Mouse (Mus musculus) CH12.LX (cell line): ENCODE results near the gene Kif26a. TPM values are rescaled to one million over a fixed set of nuclear protein-coding genes. Genes with fewer than 3 reads are reported as not detected.

ENCODE experiments used
- DNase-seq: peaks from one replicate; pipeline ENCODE4 v3.0.0-alpha.2; 2013; ENCODE audit errors: extremely low read depth
- H3K27ac ChIP-seq: 2 replicates; pipeline ENCODE4 v1.5.1; 2012; ENCODE audit warnings: low read depth, mild to moderate bottlenecking, control low read depth, moderate library complexity; ENCODE audit not compliant: insufficient read depth
- H3K27me3 ChIP-seq: replicated peaks from 2 replicates; pipeline ENCODE3; 2012; ENCODE audit warnings: inconsistent platforms
- H3K36me3 ChIP-seq, 2 experiments: replicated peaks in 1 of 2; 2 replicates each; pipeline versions ENCODE3 to v1.6.1; 2012; ENCODE audit warnings: inconsistent platforms in 1 of 2, low read length in 1 of 2, mild to moderate bottlenecking in 1 of 2, mixed read lengths in 1 of 2, moderate library complexity in 1 of 2; ENCODE audit not compliant: control insufficient read depth in 1 of 2, insufficient read depth in 1 of 2
- H3K4me1 ChIP-seq, 2 experiments: 2 replicates each; pipeline ENCODE4 v1.6.1; 2012; ENCODE audit warnings: inconsistent platforms in 1 of 2, moderate library complexity in 1 of 2; ENCODE audit not compliant: insufficient read depth in 2 of 2, control insufficient read depth in 1 of 2
- H3K4me2 ChIP-seq: 2 replicates; pipeline ENCODE4 v1.6.1; 2012; ENCODE audit warnings: low read depth, mild to moderate bottlenecking, control low read depth; ENCODE audit not compliant: poor library complexity, insufficient read depth, severe bottlenecking
- H3K4me3 ChIP-seq, 3 experiments: fragments of 150-350 bp in 1 of 3; sonication (generic) in 1 of 3; replicated peaks in 1 of 3; 2 replicates each; pipeline versions ENCODE3 to v1.5.1; 2011 to 2012; ENCODE audit warnings: low read depth in 2 of 3, low read length in 2 of 3, mild to moderate bottlenecking in 2 of 3, moderate library complexity in 2 of 3, control low read depth in 1 of 3, improper control_type of control experiment in 1 of 3, inconsistent platforms in 1 of 3, mixed read lengths in 1 of 3; ENCODE audit not compliant: poor library complexity in 1 of 3
- H3K79me2 ChIP-seq: replicated peaks from 2 replicates; pipeline ENCODE4 v1.6.1; 2012; ENCODE audit warnings: mild to moderate bottlenecking, moderate library complexity; ENCODE audit not compliant: control insufficient read depth, poor library complexity, insufficient read depth, severe bottlenecking; ENCODE audit errors: extremely low read depth
- H3K9ac ChIP-seq: 2 replicates; pipeline ENCODE4 v1.6.1; 2012; ENCODE audit warnings: low read depth, mild to moderate bottlenecking, control low read depth, moderate library complexity; ENCODE audit not compliant: insufficient read depth
- H3K9me3 ChIP-seq: replicated peaks from 2 replicates; pipeline ENCODE3; 2012; ENCODE audit warnings: low read length, inconsistent platforms, mixed read lengths
- BHLHE40 ChIP-seq: IDR thresholded peaks from 2 replicates; pipeline ENCODE4 v1.6.1; 2011; ENCODE audit warnings: mild to moderate bottlenecking, low read depth, low read length, improper control_type of control experiment
- CTCF ChIP-seq, 2 experiments: IDR thresholded peaks in 1 of 2; conservative IDR thresholded peaks in 1 of 2; 2 replicates each; pipeline ENCODE4 v1.5.1; 2011 to 2012; ENCODE audit warnings: low read depth in 2 of 2, low read length in 2 of 2, improper control_type of control experiment in 1 of 2, inconsistent platforms in 1 of 2, mild to moderate bottlenecking in 1 of 2, moderate library complexity in 1 of 2
- EP300 ChIP-seq: IDR thresholded peaks from 2 replicates; pipeline ENCODE4 v1.6.1; 2011; ENCODE audit warnings: low read length, improper control_type of control experiment
- KAT2A ChIP-seq: IDR thresholded peaks from 2 replicates; pipeline ENCODE4 v1.6.1; 2012; ENCODE audit warnings: low read length, improper control_type of control experiment, inconsistent platforms; ENCODE audit not compliant: insufficient replicate concordance
- MXI1 ChIP-seq: IDR thresholded peaks from 2 replicates; pipeline ENCODE4 v1.6.1; 2011; ENCODE audit warnings: mild to moderate bottlenecking, low read depth, low read length, improper control_type of control experiment
- POLR2AphosphoS2 ChIP-seq: IDR thresholded peaks from 2 replicates; pipeline ENCODE4 v1.6.1; 2011; ENCODE audit warnings: low read depth, low read length, improper control_type of control experiment
- RAD21 ChIP-seq: IDR thresholded peaks from 2 replicates; pipeline ENCODE4 v1.6.1; 2011; ENCODE audit warnings: low read depth, mild to moderate bottlenecking, low read length, improper control_type of control experiment, moderate library complexity
- SIN3A ChIP-seq: IDR thresholded peaks from 2 replicates; pipeline ENCODE4 v1.6.1; 2012; ENCODE audit warnings: low read length, improper control_type of control experiment, inconsistent platforms
- ZNF384 ChIP-seq: IDR thresholded peaks from 2 replicates; pipeline ENCODE4 v1.6.1; 2012; ENCODE audit warnings: low read depth, low read length, improper control_type of control experiment, inconsistent platforms
- dilution Hi-C: fragments of 300-500 bp; cut with MboI; formaldehyde crosslinking; loops from 2 replicates; pipeline ENCODE4 v1.14.3; 2020; ENCODE audit warnings: low sequenced_read_pairs; ENCODE audit not compliant: extremely low pct_unique_long_range_greater_than_20kb, extremely low pct_ligation_motif_present
- in situ Hi-C: fragments of 300-500 bp; cut with MboI; formaldehyde crosslinking; loops from 3 replicates; pipeline ENCODE4 v1.14.3; 2019; ENCODE audit warnings: low sequenced_read_pairs, low pct_ligation_motif_present, low pct_unique_long_range_greater_than_20kb, mixed read lengths
- polyA plus RNA-seq: library from polyadenylated mRNA; unstranded; fragments of >175 nt; gene quantifications from 2 replicates; pipeline ENCODE4 v1.2.1, GENCODE M21; 2012; ENCODE audit warnings: low read depth; ENCODE audit not compliant: insufficient read length
- total RNA-seq, 2 experiments: library from RNA; depleted of rRNA; stranded (reverse); fragments of 300-350 nt in 1 of 2; fragments of >200 nt in 1 of 2; gene quantifications; 2 replicates each; pipeline ENCODE4 v1.2.3; 2012 to 2014

Kif26a gene
- total and polyA plus RNA-seq, 3 experiments: not detected

DNA sequence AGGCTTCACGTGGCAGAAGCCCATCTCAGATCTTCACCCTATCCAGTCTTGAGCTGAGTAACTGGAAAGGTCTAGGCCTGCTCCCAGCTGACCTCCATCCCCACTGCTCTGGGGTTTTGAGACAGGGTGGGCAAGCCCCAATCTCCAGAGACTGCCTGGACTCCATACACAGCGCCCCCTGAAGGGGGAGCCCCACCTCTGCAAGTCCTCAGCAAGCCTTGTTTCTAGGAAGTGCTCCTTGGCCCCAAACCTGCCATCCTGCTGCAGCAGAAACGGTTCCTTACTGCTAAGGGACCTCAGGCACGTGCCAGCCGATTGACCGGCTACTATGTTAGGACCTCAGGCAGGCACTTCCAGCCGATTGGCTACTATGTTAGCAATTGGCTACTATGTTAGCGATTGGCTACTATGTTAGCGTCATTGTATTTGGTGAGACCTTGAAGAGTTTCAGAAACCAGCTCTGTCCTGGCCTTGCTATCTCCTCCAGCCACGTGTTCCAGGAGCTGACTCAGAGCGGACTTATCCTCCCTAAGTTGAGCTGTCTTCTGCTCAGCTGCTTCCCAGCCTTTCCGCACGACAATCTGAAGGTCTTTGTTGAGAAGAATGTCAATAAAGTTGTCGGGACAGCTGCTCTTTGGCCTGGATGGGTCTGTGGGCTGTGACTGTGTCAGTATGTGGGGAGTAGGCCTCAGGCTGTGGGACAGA lies 18.9 kb upstream of the Kif26a start:
- peaks cover 71% of the 10 kb centered on the region for H3K27me3 ChIP-seq
- dilution Hi-C loops: no loop called here
- in situ Hi-C loops: no loop called here
- no peak for DNase-seq
- H3K4me3 ChIP-seq: no peak overlapping the region
- TF ChIP-seq MXI1: no peak
- TF ChIP-seq KAT2A: no peak
- TF ChIP-seq BHLHE40: no peak
- peak in 1 of 2 experiments; percentile 42; a peak in 2 of 4 replicates for TF ChIP-seq CTCF (conservative IDR thresholded peaks at IDR 0.05 in 1 of 2, IDR thresholded peaks at IDR 0.05 in 1 of 2; ENCODE audit: low read depth in 2 of 2, low read length in 2 of 2)
- peaks cover 8% of the 10 kb centered on the region for H3K9me3 ChIP-seq
- no peak overlapping the region for H3K9ac ChIP-seq
- no peaks in the 10 kb centered on the region for H3K36me3 ChIP-seq
- H3K27ac ChIP-seq: no peak overlapping the region
- H3K4me2 ChIP-seq: no peak overlapping the region
- H3K79me2 ChIP-seq: no peaks in the 10 kb centered on the region
- H3K4me1 ChIP-seq: peaks cover 12 to 20% of the 10 kb centered on the region in 2 experiments

DNA sequence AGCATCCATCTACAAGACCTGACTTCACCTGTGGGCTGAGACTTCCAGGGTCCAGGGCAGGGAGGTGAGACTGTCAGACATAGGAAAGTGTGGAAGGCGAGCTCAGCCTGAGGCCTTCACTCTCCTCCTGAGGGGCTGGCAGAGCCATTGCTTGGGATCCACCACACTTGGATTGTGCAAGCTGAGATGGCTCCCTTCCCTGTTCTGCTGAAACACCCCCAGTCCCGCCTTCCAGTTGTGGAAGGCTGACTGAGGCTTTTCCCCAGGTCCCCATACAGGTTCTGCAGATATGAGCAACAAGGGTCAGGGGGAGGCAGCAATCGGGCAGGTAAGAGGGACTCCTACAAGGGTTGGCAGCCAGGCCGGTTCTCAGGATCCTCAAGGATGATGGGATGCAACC lies 17.5 kb upstream of the Kif26a start:
- Histone ChIP-seq H3K9me3 (peaks cover 8% of the 10 kb centered on the region), H3K79me2 (no peaks in the 10 kb centered on the region), H3K4me3 (no peak overlapping the region), H3K27ac (no peak overlapping the region), H3K4me2 (no peak overlapping the region), H3K36me3 (no peaks in the 10 kb centered on the region), H3K9ac (no peak overlapping the region), H3K27me3 (peaks cover 71% of the 10 kb centered on the region), H3K4me1 (peaks cover 12 to 20% of the 10 kb centered on the region in 2 experiments)
- dilution Hi-C loops: no loop called here
- in situ Hi-C loops: no loop called here
- no peak for TF ChIP-seq RAD21
- no peak for TF ChIP-seq ZNF384
- no peak for TF ChIP-seq MXI1
- TF ChIP-seq SIN3A: no peak
- TF ChIP-seq EP300: no peak
- no peak for DNase-seq

DNA sequence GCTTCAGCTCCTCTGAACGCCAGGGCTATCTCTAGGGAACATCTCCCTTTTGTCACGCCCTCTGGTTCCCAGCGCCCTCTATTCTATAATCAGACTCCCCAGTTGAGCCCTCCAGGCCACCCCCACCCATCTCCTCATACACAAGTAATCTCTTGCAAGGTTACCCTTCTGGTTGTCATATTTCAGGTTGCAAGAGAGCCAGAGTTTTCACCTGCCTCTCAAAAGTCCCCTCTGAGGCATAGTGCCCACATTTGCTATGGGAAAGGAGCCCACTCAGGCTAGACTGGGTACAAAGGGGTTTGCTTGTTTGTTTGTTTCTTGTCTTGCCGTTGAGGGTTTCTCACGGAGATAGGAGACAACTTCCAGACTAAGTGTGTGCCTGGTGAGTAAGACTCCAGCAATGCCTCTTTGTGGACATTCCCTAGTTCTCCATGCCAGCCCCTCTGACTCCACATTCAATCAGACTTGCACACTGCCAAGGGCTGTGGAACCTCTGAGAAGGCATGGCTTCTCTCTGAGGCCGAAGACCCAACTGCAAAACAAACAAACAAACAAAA lies 16.6 kb upstream of the Kif26a start:
- Histone ChIP-seq H3K4me3 (peak overlapping the region in 1 of 3 experiments; percentile 71), H3K27me3 (peaks cover 71% of the 10 kb centered on the region), H3K36me3 (no peaks in the 10 kb centered on the region), H3K4me1 (peaks cover 12 to 20% of the 10 kb centered on the region in 2 experiments), H3K4me2 (peak overlapping the region; percentile 67), H3K27ac (no peak overlapping the region), H3K9me3 (peaks cover 8% of the 10 kb centered on the region), H3K9ac (no peak overlapping the region), H3K79me2 (no peaks in the 10 kb centered on the region)
- in situ Hi-C loops: no loop called here
- dilution Hi-C loops: no loop called here
- no peak for DNase-seq
- no peak for TF ChIP-seq POLR2AphosphoS2
